ENCODE assay signal across 10 mouse cellular contexts in the genomic region with DNA sequence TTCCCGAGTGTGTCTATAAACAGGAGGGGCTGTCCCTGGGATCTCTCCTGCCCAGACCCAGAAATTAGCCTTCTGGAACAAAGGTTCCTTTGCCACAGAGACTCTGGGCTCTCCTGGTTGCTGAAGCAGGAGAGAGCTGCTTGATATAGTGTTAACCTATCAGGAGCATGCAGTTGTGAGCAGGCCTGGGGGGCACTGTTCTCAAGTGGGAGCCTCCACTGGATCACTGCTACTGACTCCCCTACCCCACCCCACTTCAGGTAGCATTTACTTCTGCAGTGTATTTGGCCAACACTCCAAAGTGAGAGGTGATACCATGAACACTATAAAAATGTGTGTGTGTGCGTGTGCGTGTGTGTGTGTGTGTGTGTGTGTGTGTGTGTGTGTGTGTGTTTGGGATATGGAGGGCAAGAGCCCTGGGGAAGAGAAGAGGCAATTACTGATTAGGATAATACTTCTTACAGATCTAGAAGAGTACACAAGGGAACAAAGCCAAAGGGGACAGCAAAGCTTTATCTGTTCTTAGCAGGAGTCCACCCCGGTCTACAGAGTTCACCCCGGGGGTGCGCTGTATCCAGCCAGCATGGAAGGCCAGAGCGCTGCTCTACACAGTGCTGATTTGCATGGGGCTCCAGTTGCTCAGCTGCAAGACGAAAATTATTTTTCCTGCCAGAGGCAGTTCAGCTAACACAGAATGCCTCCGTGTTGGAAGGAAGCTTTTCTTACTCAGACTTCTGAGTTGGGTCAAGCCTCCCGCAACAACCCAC.
DNase-seq lines count a peak whose midpoint lies in the region; ATAC-seq and TF ChIP-seq lines count a peak whose summit lies in the region.
"Had no signal": no experiment of that assay in that cellular context is flagged by ENCODE, and none has a peak within 500 bp of the region (broad histone marks: within the 10 kb centered on the region; RNA-seq: fewer than 3 reads in every experiment).

No protein-coding gene starts in this region.

- ATAC-seq in frontal cortex, adult (ENCODE audit: low TSS enrichment): peak; percentile 41; the same call in 1 of the 2 replicates
- ATAC-seq in hindbrain, embryonic 13.5 days (ENCODE audit: low FRiP score): peak; percentile 71
- ATAC-seq in midbrain, embryonic 14.5 days (ENCODE audit: low FRiP score, low TSS enrichment): peak; percentile 74
- no peak for ATAC-seq in intestine, postnatal 0 days

- no peaks in the 10 kb centered on the region for H3K36me3 ChIP-seq in hindbrain, embryonic 13.5 days
- H3K36me3 ChIP-seq in midbrain, embryonic 14.5 days (ENCODE audit: control insufficient read depth, insufficient read depth, low read length): no peaks in the 10 kb centered on the region
- no peaks in the 10 kb centered on the region for H3K36me3 ChIP-seq in intestine, postnatal 0 days (ENCODE audit: control insufficient read depth, insufficient read depth)

- no peaks in the 10 kb centered on the region for H3K9me3 ChIP-seq in hindbrain, embryonic 13.5 days
- H3K9me3 ChIP-seq in midbrain, embryonic 14.5 days (ENCODE audit: control insufficient read depth, low read length): no peaks in the 10 kb centered on the region
- no peaks in the 10 kb centered on the region for H3K9me3 ChIP-seq in intestine, postnatal 0 days (ENCODE audit: control insufficient read depth)

- H3K4me1 ChIP-seq in hindbrain, embryonic 13.5 days (replicated peaks): peaks cover 65% of the 10 kb centered on the region
- peaks cover 56% of the 10 kb centered on the region for H3K4me1 ChIP-seq in midbrain, embryonic 14.5 days (ENCODE audit: control insufficient read depth, insufficient read depth, low read length)
- peaks cover 13% of the 10 kb centered on the region for H3K4me1 ChIP-seq in intestine, postnatal 0 days (replicated peaks; ENCODE audit: control insufficient read depth, insufficient read depth, low read length)

- H3K4me3 ChIP-seq in hindbrain, embryonic 13.5 days: no peak overlapping the region
- no peak overlapping the region for H3K4me3 ChIP-seq in midbrain, embryonic 14.5 days (replicated peaks; ENCODE audit: low read depth, low read length)
- no peak overlapping the region for H3K4me3 ChIP-seq in intestine, postnatal 0 days (ENCODE audit: low read depth, low read length)

- DNase-seq in frontal cortex, postnatal 14 days (ENCODE audit: low spot score in 2 of 2): no peak
- DNase-seq in R1 (ENCODE audit: low read depth, low spot score): peak; percentile 52
- peak; percentile 81 for DNase-seq in midbrain, embryonic 14.5 days
- no peak for DNase-seq in layer of hippocampus, adult 9-10 months (ENCODE audit: low spot score)
- DNase-seq in right cerebral cortex, postnatal 25 days: no peak
- DNase-seq: adrenal gland, postnatal 25 days; thymus, postnatal 25 days had no signal

- no peak overlapping the region for H3K9ac ChIP-seq in hindbrain, embryonic 13.5 days
- no peak overlapping the region; the same call in 1 of the 2 replicates for H3K9ac ChIP-seq in midbrain, embryonic 14.5 days (replicated peaks; ENCODE audit: low read length)
- no peak overlapping the region for H3K9ac ChIP-seq in intestine, postnatal 0 days (ENCODE audit: low read depth, low read length)

- H3K27ac ChIP-seq in hindbrain, embryonic 13.5 days: peak overlapping the region; percentile 83
- peak overlapping the region; percentile 81 for H3K27ac ChIP-seq in midbrain, embryonic 14.5 days (replicated peaks; ENCODE audit: low read depth, low read length)
- H3K27ac ChIP-seq in intestine, postnatal 0 days (ENCODE audit: low read depth, low read length): no peak overlapping the region

- 12% methylated on average over 10 of the region's 10 CpGs for WGBS in hindbrain, embryonic 13.5 days
- WGBS in midbrain, embryonic 14.5 days: 12% methylated on average over 10 of the region's 10 CpGs
- WGBS in intestine, postnatal 0 days: 56% methylated on average over 10 of the region's 10 CpGs

- H3K27me3 ChIP-seq in hindbrain, embryonic 13.5 days: no peaks in the 10 kb centered on the region
- no peaks in the 10 kb centered on the region for H3K27me3 ChIP-seq in midbrain, embryonic 14.5 days (ENCODE audit: control insufficient read depth, insufficient read depth, low read length)
- no peaks in the 10 kb centered on the region for H3K27me3 ChIP-seq in intestine, postnatal 0 days (replicated peaks; ENCODE audit: control insufficient read depth, insufficient read depth, low read length)

- H3K4me2 ChIP-seq in hindbrain, embryonic 13.5 days: no peak overlapping the region
- no peak overlapping the region for H3K4me2 ChIP-seq in midbrain, embryonic 14.5 days (ENCODE audit: low read length)
- H3K4me2 ChIP-seq in intestine, postnatal 0 days (replicated peaks; ENCODE audit: low read depth): no peak overlapping the region

- no peak for TF ChIP-seq CTCF in intestine, postnatal 0 days (IDR thresholded peaks at IDR 0.05; ENCODE audit: low read depth)

Comparison
In these comparisons a context has a peak if more than half of its experiments do, and no peak if none do; other contexts are left out.
1. DNase-seq: peak in R1 (single experiment) and midbrain, embryonic 14.5 days (single experiment); none in frontal cortex, postnatal 14 days (0 of 2), layer of hippocampus, adult 9-10 months (single experiment) and right cerebral cortex, postnatal 25 days (single experiment).